Mouse (Mus musculus) intestine, postnatal 0 days (tissue): ENCODE measurements around the gene Btbd6. TPM values are rescaled to one million over a fixed set of nuclear protein-coding genes. Genes with fewer than 3 reads are reported as not detected.

Experiments
- ATAC-seq: fragments of 200-750 bp; cut with Nextera tagmentation; 2 replicates; pipeline ENCODE4 v1.8.0; 2017; ENCODE audit warnings: mild to moderate bottlenecking, moderate TSS enrichment, moderate library complexity
- H3K27ac ChIP-seq: fragments of 300-500 bp; sonication (generic); 2 replicates; pipeline ENCODE4 v1.5.1; 2014; ENCODE audit warnings: mild to moderate bottlenecking, low read depth, low read length, moderate library complexity
- H3K27me3 ChIP-seq: fragments of 300-500 bp; sonication (generic); replicated peaks from 2 replicates; pipeline ENCODE4 v1.6.1; 2014; ENCODE audit warnings: low read length, mixed read lengths; ENCODE audit not compliant: control insufficient read depth, insufficient read depth
- H3K36me3 ChIP-seq: fragments of 300-500 bp; sonication (generic); 2 replicates; pipeline ENCODE4 v1.6.1; 2014; ENCODE audit warnings: mild to moderate bottlenecking, moderate library complexity; ENCODE audit not compliant: control insufficient read depth, insufficient read depth
- H3K4me1 ChIP-seq: fragments of 300-500 bp; sonication (generic); replicated peaks from 2 replicates; pipeline ENCODE4 v1.6.1; 2014; ENCODE audit warnings: antibody characterized with exemption, low read length, mixed read lengths; ENCODE audit not compliant: control insufficient read depth, insufficient read depth
- H3K4me2 ChIP-seq: fragments of 300-500 bp; sonication (generic); replicated peaks from 2 replicates; pipeline ENCODE4 v1.6.1; 2014; ENCODE audit warnings: low read depth, mild to moderate bottlenecking, moderate library complexity
- H3K4me3 ChIP-seq: fragments of 300-500 bp; sonication (generic); 2 replicates; pipeline ENCODE4 v1.5.1; 2014; ENCODE audit warnings: low read depth, low read length
- H3K9ac ChIP-seq: fragments of 300-500 bp; sonication (generic); 2 replicates; pipeline ENCODE4 v1.6.1; 2014; ENCODE audit warnings: mild to moderate bottlenecking, low read depth, low read length
- H3K9me3 ChIP-seq: fragments of 300-500 bp; sonication (generic); 2 replicates; pipeline ENCODE4 v1.6.1; 2016; ENCODE audit warnings: mixed run types; ENCODE audit not compliant: control insufficient read depth
- CTCF ChIP-seq: sonication (generic); IDR thresholded peaks from 2 replicates; pipeline ENCODE4 v1.5.1; 2016; ENCODE audit warnings: low read depth, mild to moderate bottlenecking, control low read depth, antibody characterized with exemption, moderate library complexity
- WGBS: fragments of 180-500 bp; shearing (Covaris S2); extraction: QIAGEN DNeasy Blood & Tissue Kit; methylation state at CpG from one replicate; pipeline ENCODE4 v1.1.7; 2014; 5-methylcytosine and 5-hydroxymethylcytosine counted together
- polyA plus RNA-seq: library from polyadenylated mRNA; unstranded; fragments of >200 nt; fragmentation: Nextera tagmentation; extraction: Ambion mirVana; gene quantifications from 2 replicates; pipeline ENCODE4 v1.2.1, GENCODE M21; 2015

The Btbd6 gene
- polyA plus RNA-seq, 1 experiment from 2014 or later: 13.1 TPM

DNA sequence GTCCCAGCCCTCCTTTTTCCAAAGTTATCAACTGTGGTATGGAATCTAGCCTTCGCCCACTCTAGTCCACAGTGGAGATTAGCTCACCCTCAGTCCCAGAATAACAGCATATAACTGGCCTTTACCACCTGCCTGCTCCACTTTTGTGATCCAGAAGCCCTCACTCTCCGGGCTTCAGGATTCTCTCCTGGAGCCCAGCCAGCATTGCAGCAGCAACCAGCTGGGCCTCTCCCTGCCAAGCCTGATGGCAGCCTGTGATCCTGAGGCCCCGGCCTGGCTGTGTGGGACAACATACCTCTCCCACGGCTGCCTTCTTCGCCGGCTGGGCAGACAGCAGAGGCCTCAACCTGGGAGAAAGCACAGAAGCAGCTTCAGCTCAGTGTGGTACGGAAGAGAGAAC lies 14.9 kb upstream of the Btbd6 start:
- no peak for TF ChIP-seq CTCF
- 76% methylated on average over 7 of the region's 7 CpGs for WGBS
- Histone ChIP-seq H3K27ac (no peak overlapping the region), H3K9ac (no peak overlapping the region), H3K4me2 (no peak overlapping the region), H3K4me3 (no peak overlapping the region), H3K9me3 (no peaks in the 10 kb centered on the region), H3K4me1 (no peaks in the 10 kb centered on the region), H3K36me3 (peaks cover 74% of the 10 kb centered on the region), H3K27me3 (no peaks in the 10 kb centered on the region)
- ATAC-seq: no peak

DNA sequence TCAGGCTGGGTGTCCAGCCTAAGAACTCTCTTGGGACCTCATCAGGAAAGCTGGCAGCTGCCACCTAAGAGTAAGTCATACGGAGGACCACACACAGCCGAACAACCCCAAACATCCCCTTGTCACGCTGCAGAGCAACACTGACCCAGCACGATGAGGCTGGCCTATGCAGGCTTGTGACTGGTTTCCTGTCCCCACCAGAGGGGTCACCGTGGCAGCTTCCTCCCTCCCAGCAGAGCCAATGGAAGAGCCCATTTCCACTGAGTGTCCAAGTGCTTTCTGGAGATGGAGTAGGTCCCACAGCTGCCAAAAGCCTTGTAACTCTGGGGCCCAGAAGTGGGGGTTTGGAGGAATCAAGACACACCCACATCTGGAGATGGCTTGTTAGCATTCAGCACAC lies 14.4 kb upstream of the Btbd6 start:
- Histone ChIP-seq H3K9ac (no peak overlapping the region), H3K36me3 (peaks cover 78% of the 10 kb centered on the region), H3K9me3 (no peaks in the 10 kb centered on the region), H3K4me2 (no peak overlapping the region), H3K4me3 (no peak overlapping the region), H3K27ac (0 out of 2 replicates have a peak overlapping the region, but pooled peaks have one; percentile 21), H3K4me1 (no peaks in the 10 kb centered on the region), H3K27me3 (no peaks in the 10 kb centered on the region)
- WGBS: 78% methylated on average over 5 of the region's 5 CpGs
- ATAC-seq: no peak
- no peak for TF ChIP-seq CTCF

DNA sequence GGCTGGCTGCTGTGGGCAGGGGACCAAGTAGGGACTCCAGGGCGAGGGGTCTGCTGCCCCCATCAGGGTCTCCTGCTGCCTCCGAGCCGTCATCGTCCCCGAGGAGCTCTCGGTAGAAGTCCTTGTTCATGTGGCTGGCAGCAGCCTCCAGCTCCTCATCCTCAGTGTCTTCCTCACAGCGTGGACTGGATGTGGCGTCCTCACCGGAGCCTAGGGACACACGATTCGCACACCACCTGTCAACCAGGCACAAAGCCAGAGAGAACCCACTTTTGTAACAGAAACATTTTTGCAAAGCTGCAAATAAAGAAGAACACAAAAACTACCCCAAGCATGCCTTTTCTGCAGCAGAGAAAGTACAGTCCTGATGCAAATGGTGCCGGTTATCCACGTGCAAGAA lies 10.5 kb upstream of the Btbd6 start:
- no peak for TF ChIP-seq CTCF
- WGBS: 87% methylated on average over 13 of the region's 13 CpGs
- Histone ChIP-seq H3K36me3 (peaks cover 95% of the 10 kb centered on the region), H3K9ac (no peak overlapping the region), H3K9me3 (no peaks in the 10 kb centered on the region), H3K4me1 (no peaks in the 10 kb centered on the region), H3K27ac (no peak overlapping the region), H3K4me3 (no peak overlapping the region), H3K4me2 (no peak overlapping the region), H3K27me3 (no peaks in the 10 kb centered on the region)
- no peak for ATAC-seq

DNA sequence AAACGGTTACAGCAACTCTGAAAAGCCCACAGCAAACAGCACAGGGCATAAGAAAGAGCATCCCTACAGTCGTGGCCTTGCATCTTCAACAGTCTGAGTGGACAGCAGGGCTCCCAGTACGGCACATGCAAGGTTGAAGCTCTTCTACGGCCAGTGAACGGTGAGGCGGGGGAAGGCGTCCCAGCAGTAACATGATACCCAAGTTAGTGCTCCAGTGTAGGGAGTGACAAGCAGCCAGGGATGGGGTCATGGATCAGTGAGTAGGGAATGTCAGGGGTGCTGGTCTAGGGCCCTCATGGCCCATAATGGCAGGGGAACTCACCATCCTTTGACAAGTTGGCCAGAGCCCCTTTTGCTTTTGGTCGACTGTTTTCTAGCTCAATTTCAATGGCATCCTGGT lies 7.3 kb upstream of the Btbd6 start:
- no peak overlapping the region for H3K4me2 ChIP-seq
- no peaks in the 10 kb centered on the region for H3K27me3 ChIP-seq
- no peak overlapping the region for H3K9ac ChIP-seq
- H3K4me1 ChIP-seq: no peaks in the 10 kb centered on the region
- WGBS: 75% methylated on average over 8 of the region's 8 CpGs
- no peak overlapping the region for H3K4me3 ChIP-seq
- H3K9me3 ChIP-seq: no peaks in the 10 kb centered on the region
- no peak for ATAC-seq
- no peak overlapping the region for H3K27ac ChIP-seq
- no peak for TF ChIP-seq CTCF
- H3K36me3 ChIP-seq: peaks cover 92% of the 10 kb centered on the region

DNA sequence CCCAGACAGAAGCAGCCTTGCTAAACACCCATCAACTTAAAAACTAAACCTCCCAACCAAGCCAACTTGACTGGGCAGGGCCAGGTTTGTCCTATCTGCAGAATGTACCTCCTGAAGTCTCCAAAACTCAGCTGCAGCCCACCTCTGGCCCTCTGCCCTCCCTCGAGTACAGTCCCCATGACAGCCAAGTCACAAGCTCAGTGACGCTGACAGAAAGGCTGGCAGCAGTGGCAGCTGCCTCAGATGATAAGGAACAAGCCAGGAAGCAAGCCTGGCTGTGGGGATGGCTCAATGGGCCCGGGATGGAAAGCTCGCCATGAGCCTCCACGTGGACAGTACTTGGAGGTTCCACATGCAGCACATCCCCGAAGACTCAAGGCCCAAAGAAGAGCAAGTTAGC lies 6.7 kb upstream of the Btbd6 start:
- H3K9me3 ChIP-seq: no peaks in the 10 kb centered on the region
- no peaks in the 10 kb centered on the region for H3K4me1 ChIP-seq
- no peak for TF ChIP-seq CTCF
- H3K4me2 ChIP-seq: no peak overlapping the region
- no peaks in the 10 kb centered on the region for H3K27me3 ChIP-seq
- WGBS: 94% methylated on average over 6 of the region's 6 CpGs
- ATAC-seq: no peak
- no peak overlapping the region for H3K9ac ChIP-seq
- no peak overlapping the region for H3K27ac ChIP-seq
- H3K4me3 ChIP-seq: no peak overlapping the region
- peaks cover 91% of the 10 kb centered on the region for H3K36me3 ChIP-seq

DNA sequence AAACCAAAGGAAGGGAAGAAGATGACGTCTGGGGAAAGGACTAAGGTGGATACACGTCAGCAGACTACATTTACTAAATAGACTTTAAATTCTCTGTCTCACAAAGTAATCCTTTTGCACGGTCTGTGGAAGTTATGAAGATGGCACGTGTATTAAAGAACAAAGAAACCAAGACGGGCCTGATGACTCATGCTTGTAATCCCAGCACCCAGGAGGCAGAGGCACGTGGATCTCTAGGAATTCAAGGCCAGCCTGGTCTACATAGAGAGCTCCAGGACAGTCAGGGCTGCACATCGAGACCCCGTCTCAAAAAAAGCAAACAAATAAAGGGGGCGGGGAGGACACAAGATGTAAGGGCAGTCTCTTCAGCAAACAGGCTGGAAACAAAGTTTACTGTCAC lies 1.5 kb upstream of the Btbd6 start:
- Histone ChIP-seq H3K27me3 (no peaks in the 10 kb centered on the region), H3K4me2 (no peak overlapping the region), H3K27ac (no peak overlapping the region), H3K4me3 (no peak overlapping the region), H3K36me3 (peaks cover 62% of the 10 kb centered on the region), H3K9ac (no peak overlapping the region), H3K9me3 (no peaks in the 10 kb centered on the region), H3K4me1 (no peaks in the 10 kb centered on the region)
- no peak for ATAC-seq
- WGBS: 89% methylated on average over 9 of the region's 9 CpGs
- TF ChIP-seq CTCF: no peak

DNA sequence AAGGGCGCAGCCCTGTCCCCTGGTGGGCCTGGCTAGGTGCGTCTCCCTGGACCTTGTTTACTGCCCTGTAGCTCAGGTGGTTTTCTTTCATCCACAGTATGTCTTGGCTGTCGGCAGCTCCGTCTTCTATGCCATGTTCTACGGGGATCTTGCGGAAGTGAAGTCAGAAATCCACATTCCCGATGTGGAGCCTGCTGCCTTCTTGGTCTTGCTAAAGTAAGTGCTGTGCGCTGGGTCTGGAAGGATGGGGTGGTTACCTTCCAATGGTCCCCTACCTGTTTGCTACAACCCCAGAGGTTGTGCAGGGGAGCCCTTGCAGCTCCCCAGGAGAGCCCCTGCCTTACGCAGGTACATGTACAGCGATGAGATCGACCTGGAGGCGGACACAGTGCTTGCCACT lies 874 bp downstream of the Btbd6 start:
- peaks cover 60% of the 10 kb centered on the region for H3K36me3 ChIP-seq
- peak overlapping the region; percentile 74 for H3K9ac ChIP-seq
- peak overlapping the region; percentile 81 for H3K4me3 ChIP-seq
- H3K4me2 ChIP-seq: peak overlapping the region; percentile 91
- no peaks in the 10 kb centered on the region for H3K27me3 ChIP-seq
- peak overlapping the region; percentile 93 for H3K27ac ChIP-seq
- H3K9me3 ChIP-seq: no peaks in the 10 kb centered on the region
- TF ChIP-seq CTCF: no peak
- WGBS: 37% methylated on average over 12 of the region's 12 CpGs
- no peaks in the 10 kb centered on the region for H3K4me1 ChIP-seq
- no peak for ATAC-seq
